Mouse (Mus musculus): Measurements from ENCODE around the gene 4931422A03Rik. TPM values are rescaled to one million over a fixed set of nuclear protein-coding genes. Genes with fewer than 3 reads are reported as not detected.

4931422A03Rik gene
- total and polyA plus RNA-seq, 3 experiments: 0.50 to 4.9 TPM; not detected in 1

- H3K4me1 ChIP-seq (ENCODE audit: control insufficient read depth in 1 of 2, insufficient read depth in 2 of 2, low read length in 2 of 2): 0 out of 4 replicates have a peak, but pooled peaks cover 0 to 5% of the 10 kb centered on the region in 2 experiments
- TF ChIP-seq MYC (IDR thresholded peaks at IDR 0.05; ENCODE audit: low read depth, low read length) (no peak), POLR2AphosphoS2 (IDR thresholded peaks at IDR 0.05; ENCODE audit: low read length) (no peak), CHD2 (IDR thresholded peaks at IDR 0.05; ENCODE audit: low read length) (no peak), UBTF (IDR thresholded peaks at IDR 0.05; ENCODE audit: borderline replicate concordance, insufficient read depth, low read depth, low read length) (no peak), RCOR1 (IDR thresholded peaks at IDR 0.05; ENCODE audit: low read depth, low read length) (no peak), SMC3 (IDR thresholded peaks at IDR 0.05; ENCODE audit: low read depth, low read length) (peak; percentile 92), MAX (IDR thresholded peaks at IDR 0.05; ENCODE audit: low read length) (no peak), CTCF (IDR thresholded peaks at IDR 0.05 in 2 of 3, conservative IDR thresholded peaks at IDR 0.05 in 1 of 3; ENCODE audit: control insufficient read depth in 1 of 3, insufficient read depth in 1 of 3, low read depth in 2 of 3, low read length in 3 of 3, poor library complexity in 1 of 3, severe bottlenecking in 1 of 3) (peak; percentile 84 to 94 (median 92)), MEF2A (IDR thresholded peaks at IDR 0.05; ENCODE audit: extremely low read depth, insufficient replicate concordance, low read depth, low read length, poor library complexity, severe bottlenecking) (no peak), KAT2A (conservative IDR thresholded peaks at IDR 0.05; ENCODE audit: low read depth, low read length) (no peak), RAD21 (IDR thresholded peaks at IDR 0.05; ENCODE audit: low read depth, low read length) (peak; percentile 94), SIN3A (IDR thresholded peaks at IDR 0.05; ENCODE audit: low read length) (no peak), ZC3H11A (IDR thresholded peaks at IDR 0.05; ENCODE audit: low read depth, low read length) (peak; percentile 79), GABPA (IDR thresholded peaks at IDR 0.05; ENCODE audit: low read depth, low read length) (no peak)
- H3K36me3 ChIP-seq (ENCODE audit: control insufficient read depth in 1 of 2, insufficient read depth in 2 of 2, low read length in 2 of 2): peaks cover 0 to 3% of the 10 kb centered on the region in 2 experiments; a peak in 1 of 4 replicates
- H3K27ac ChIP-seq (ENCODE audit: control insufficient read depth, low read depth, low read length): no peak overlapping the region
- no peaks in the 10 kb centered on the region for H3K79me2 ChIP-seq (ENCODE audit: control insufficient read depth, insufficient read depth, low read length, poor library complexity)
- H3K9me3 ChIP-seq (replicated peaks; ENCODE audit: insufficient read depth, low read length): no peaks in the 10 kb centered on the region
- no peak overlapping the region for H3K4me3 ChIP-seq (ENCODE audit: control insufficient read depth in 1 of 2, insufficient read depth in 1 of 2, low read depth in 2 of 2, low read length in 2 of 2)
- DNase-seq (ENCODE audit: low read depth, low spot score): peak; percentile 81
- H3K27me3 ChIP-seq (ENCODE audit: control insufficient read depth in 1 of 2, insufficient read depth in 2 of 2, low read length in 2 of 2): peaks cover 3 to 11% of the 10 kb centered on the region in 2 experiments
- no peak overlapping the region for H3K9ac ChIP-seq (ENCODE audit: control insufficient read depth, low read depth, low read length, poor library complexity, severe bottlenecking)
These were observed 25.3 kb downstream of the 4931422A03Rik start for GRCm38 (mm10) chr2:104002711-104003413.

DNA sequence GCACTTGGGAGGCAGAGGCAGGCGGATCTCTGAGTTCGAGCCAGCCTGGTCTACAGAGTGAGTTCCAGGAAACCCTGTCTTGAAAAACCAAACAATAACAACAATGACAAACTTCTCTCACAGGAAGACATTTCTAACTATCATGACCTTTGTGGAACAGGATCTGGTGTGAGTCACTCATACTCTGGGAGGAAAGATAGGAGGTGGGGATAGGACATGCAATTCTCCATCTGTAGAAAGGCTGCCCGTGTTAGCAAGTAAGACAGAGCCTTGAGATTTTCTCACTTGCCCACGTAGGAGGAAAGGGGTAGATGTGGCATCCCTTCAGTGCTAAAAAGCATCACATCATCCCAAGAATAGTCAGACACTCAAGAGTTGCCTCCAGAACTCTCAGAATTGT, 26.3 kb downstream of the 4931422A03Rik start:
- no peak overlapping the region for H3K9ac ChIP-seq (ENCODE audit: control insufficient read depth, low read depth, low read length, poor library complexity, severe bottlenecking)
- H3K36me3 ChIP-seq (ENCODE audit: control insufficient read depth in 1 of 2, insufficient read depth in 2 of 2, low read length in 2 of 2): peaks cover 0 to 3% of the 10 kb centered on the region in 2 experiments; a peak in 1 of 4 replicates
- TF ChIP-seq POLR2AphosphoS5 (IDR thresholded peaks at IDR 0.05; ENCODE audit: borderline replicate concordance, low read depth, low read length): no peak
- no peak for TF ChIP-seq TCF12 (IDR thresholded peaks at IDR 0.05; ENCODE audit: low read depth, low read length)
- TF ChIP-seq TBP (IDR thresholded peaks at IDR 0.05; ENCODE audit: low read depth, low read length): no peak
- TF ChIP-seq POLR2AphosphoS2 (IDR thresholded peaks at IDR 0.05; ENCODE audit: low read length): no peak
- TF ChIP-seq CHD2 (IDR thresholded peaks at IDR 0.05; ENCODE audit: low read length): no peak
- TF ChIP-seq USF1 (IDR thresholded peaks at IDR 0.05; ENCODE audit: low read depth, low read length): no peak
- TF ChIP-seq UBTF (IDR thresholded peaks at IDR 0.05; ENCODE audit: borderline replicate concordance, insufficient read depth, low read depth, low read length): no peak
- TF ChIP-seq GATA1 (IDR thresholded peaks at IDR 0.05; ENCODE audit: low read depth, low read length): no peak
- TF ChIP-seq EP300 (IDR thresholded peaks at IDR 0.05; ENCODE audit: low read depth in 1 of 2, low read length in 2 of 2): no peak
- TF ChIP-seq RAD21 (IDR thresholded peaks at IDR 0.05; ENCODE audit: low read depth, low read length): no peak
- TF ChIP-seq JUND (IDR thresholded peaks at IDR 0.05; ENCODE audit: low read depth, low read length): no peak
- no peak for TF ChIP-seq MAFK (IDR thresholded peaks at IDR 0.05; ENCODE audit: borderline replicate concordance, low read depth, low read length)
- no peak for TF ChIP-seq SIN3A (IDR thresholded peaks at IDR 0.05; ENCODE audit: low read length)
- no peak for TF ChIP-seq MYB (IDR thresholded peaks at IDR 0.05; ENCODE audit: low read depth, low read length)
- no peak for TF ChIP-seq MAZ (IDR thresholded peaks at IDR 0.05; ENCODE audit: low read depth, low read length)
- H3K4me1 ChIP-seq (ENCODE audit: control insufficient read depth in 1 of 2, insufficient read depth in 2 of 2, low read length in 2 of 2): 0 out of 4 replicates have a peak, but pooled peaks cover 0 to 5% of the 10 kb centered on the region in 2 experiments
- no peak overlapping the region for H3K27ac ChIP-seq (ENCODE audit: control insufficient read depth, low read depth, low read length)
- DNase-seq (ENCODE audit: low read depth, low spot score): no peak
- H3K9me3 ChIP-seq (replicated peaks; ENCODE audit: insufficient read depth, low read length): no peaks in the 10 kb centered on the region
- no peak overlapping the region for H3K4me3 ChIP-seq (ENCODE audit: control insufficient read depth in 1 of 2, insufficient read depth in 1 of 2, low read depth in 2 of 2, low read length in 2 of 2)
- H3K79me2 ChIP-seq (ENCODE audit: control insufficient read depth, insufficient read depth, low read length, poor library complexity): no peaks in the 10 kb centered on the region
- peaks cover 0 to 4% of the 10 kb centered on the region in 2 experiments; a peak in 3 of 4 replicates for H3K27me3 ChIP-seq (ENCODE audit: control insufficient read depth in 1 of 2, insufficient read depth in 2 of 2, low read length in 2 of 2)
